Mouse (Mus musculus) Patski (cell line): ENCODE measurements at regions not wholly inside any gene's neighbourhood (a gene's known extent, or its start where the extent isn't known, plus 50 kb on each side); places are given as distances from the start of the nearest gene placed in this dataset.

ENCODE experiments used
- ATAC-seq: fragments of 100-300 bp; one replicate; pipeline ENCODE4 v1.8.0; 2021
- CTCF ChIA-PET: fragments of 350-600 bp; sonication (Branson Sonifier 250); formaldehyde crosslinking; loops from one replicate; lab custom pipeline; 2022; ENCODE audit warnings: inconsistent platforms; lab: Charles Lee
- POLR2A ChIA-PET: fragments of 350-600 bp; sonication (Branson Sonifier 250); formaldehyde crosslinking; loops from one replicate; lab custom pipeline; 2022; ENCODE audit warnings: antibody characterized with exemption, inconsistent platforms; lab: Charles Lee
- DNase-seq: peaks from one replicate; pipeline ENCODE4 v3.0.0-alpha.2; 2011; ENCODE audit warnings: low read depth, low spot score
- H3K27me3 ChIP-seq: fragments of 371-371 bp; one replicate; pipeline ENCODE4 v1.5.1; 2021
- CTCF ChIP-seq: fragments of 100-300 bp; IDR thresholded peaks from one replicate; pipeline ENCODE4 v1.5.1; 2021
- in situ Hi-C: fragments of 300-500 bp; cut with MboI; formaldehyde crosslinking; loops from 3 replicates; pipeline ENCODE4 v1.11.1; 2018; ENCODE audit warnings: low pct_unique_long_range_greater_than_20kb, mixed read lengths

DNA sequence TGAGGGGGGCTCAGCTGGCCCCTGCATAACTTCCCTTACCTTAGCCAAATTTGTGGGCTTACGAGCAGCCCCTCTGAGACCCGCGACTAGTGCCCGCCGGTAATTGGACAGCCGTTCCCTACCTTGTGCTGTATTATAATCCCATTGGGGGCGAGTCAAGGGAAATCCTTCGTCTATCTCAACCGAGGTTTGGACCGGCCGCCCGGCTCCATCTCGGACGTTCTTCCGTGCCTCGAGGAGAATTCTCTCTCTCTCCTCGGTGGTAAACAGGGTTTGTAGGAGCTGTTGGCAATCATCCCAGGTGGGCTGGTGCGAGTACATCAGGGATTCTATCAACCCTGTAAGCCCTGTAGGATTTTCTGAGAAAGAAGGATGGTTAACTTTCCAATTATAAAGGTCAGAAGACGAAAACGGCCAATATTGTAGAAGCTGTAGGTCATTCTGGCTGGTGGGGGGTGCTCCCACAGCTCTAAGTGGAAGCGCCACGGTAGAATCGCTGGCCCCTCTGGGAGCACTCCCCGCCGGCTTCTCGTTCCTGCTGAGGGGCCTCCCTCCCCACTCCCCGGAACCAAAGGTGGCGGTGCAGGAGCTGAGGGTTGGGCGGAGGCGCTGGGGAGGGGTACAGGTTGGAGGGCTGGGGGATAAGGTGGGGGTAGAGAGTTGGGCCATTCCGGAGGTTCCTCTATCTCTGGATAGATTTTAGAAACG, 278.6 kb downstream of the Gm21863 start:
- CTCF ChIA-PET = no interaction called here
- peak; percentile 6 for ATAC-seq
- POLR2A ChIA-PET = no interaction called here
- in situ Hi-C loops = no loop called here
- no peaks in the 10 kb centered on the region for H3K27me3 ChIP-seq
- no peak for DNase-seq
- TF ChIP-seq CTCF = no peak

DNA sequence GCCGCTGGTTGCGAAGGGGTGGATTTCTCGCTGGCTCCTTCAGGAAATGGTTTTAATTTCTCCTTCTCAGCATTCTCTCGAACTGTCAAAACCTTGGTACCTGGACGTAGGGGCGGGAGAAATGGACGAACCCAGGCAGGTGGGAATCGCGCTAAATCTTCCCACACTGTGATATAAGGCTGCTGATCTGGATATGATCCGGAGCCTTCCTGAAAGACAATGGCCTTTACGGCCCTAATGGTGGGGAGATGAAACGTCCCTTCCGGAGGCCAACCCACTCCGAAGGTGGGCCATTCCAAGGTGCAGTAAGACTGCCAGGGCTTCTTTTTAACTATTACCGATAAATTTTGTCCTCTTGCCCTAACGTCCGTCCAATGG, 279.1 kb downstream of the Gm21863 start:
- ChIA-PET POLR2A (no interaction called here), CTCF (no interaction called here)
- DNase-seq (no peak), ATAC-seq (peak; percentile 19)
- in situ Hi-C loops = no loop called here
- TF ChIP-seq CTCF = no peak
- H3K27me3 ChIP-seq = no peaks in the 10 kb centered on the region

- in situ Hi-C loops = no loop called here
- POLR2A ChIA-PET = no interaction called here
- H3K27me3 ChIP-seq = no peaks in the 10 kb centered on the region
- CTCF ChIA-PET = no interaction called here
- ATAC-seq (peak; percentile 18), DNase-seq (no peak)
- no peak for TF ChIP-seq CTCF
These were observed 279.6 kb downstream of the Gm21863 start for GRCm38 (mm10) chr12:20233871-20234307.
